Mouse (Mus musculus) liver, postnatal 0 days (tissue): ENCODE measurements at regions not wholly inside any gene's neighbourhood (a gene's known extent, or its start where the extent isn't known, plus 50 kb on each side); places are given as distances from the start of the nearest gene placed in this dataset.
A peak's percentile ranks its signal among the peaks of the same experiment; 100 is the strongest.

Source experiments
- ATAC-seq: fragments of 200-750 bp; cut with Nextera tagmentation; 2 replicates; pipeline ENCODE4 v1.8.0; 2017; ENCODE audit warnings: mild to moderate bottlenecking, moderate library complexity
- DNase-seq: peaks from one replicate; pipeline ENCODE4 v3.0.0-alpha.2; 2016
- H3K27ac ChIP-seq: fragments of 300-500 bp; sonication (generic); 2 replicates; pipeline ENCODE4 v1.5.1; 2014; ENCODE audit warnings: antibody characterized with exemption, moderate library complexity, mild to moderate bottlenecking, low read depth
- H3K27me3 ChIP-seq: fragments of 300-500 bp; sonication (generic); 2 replicates; pipeline ENCODE4 v1.6.1; 2014; ENCODE audit warnings: low read length, control low read depth, mixed read lengths; ENCODE audit not compliant: insufficient read depth
- H3K36me3 ChIP-seq: fragments of 300-500 bp; sonication (generic); replicated peaks from 2 replicates; pipeline ENCODE4 v1.6.1; 2014; ENCODE audit warnings: mild to moderate bottlenecking, control low read depth, low read length, moderate library complexity, mixed read lengths; ENCODE audit not compliant: insufficient read depth
- H3K4me1 ChIP-seq: fragments of 300-500 bp; sonication (generic); 2 replicates; pipeline ENCODE4 v1.6.1; 2014; ENCODE audit warnings: antibody characterized with exemption, mild to moderate bottlenecking, control low read depth; ENCODE audit not compliant: insufficient read depth
- H3K4me2 ChIP-seq: fragments of 300-500 bp; sonication (generic); 2 replicates; pipeline ENCODE4 v1.6.1; 2014; ENCODE audit warnings: low read depth, mild to moderate bottlenecking, low read length, moderate library complexity, mixed read lengths
- H3K4me3 ChIP-seq: fragments of 300-500 bp; sonication (generic); 2 replicates; pipeline ENCODE4 v1.5.1; 2014; ENCODE audit warnings: low read depth, low read length
- H3K9ac ChIP-seq: fragments of 300-500 bp; sonication (generic); replicated peaks from 2 replicates; pipeline ENCODE4 v1.6.1; 2014; ENCODE audit warnings: mild to moderate bottlenecking, moderate library complexity
- H3K9me3 ChIP-seq: fragments of 300-500 bp; sonication (generic); 2 replicates; pipeline ENCODE4 v1.6.1; 2016; ENCODE audit warnings: mild to moderate bottlenecking, control low read depth, low read length, mixed read lengths
- CTCF ChIP-seq: sonication (generic); IDR thresholded peaks from 2 replicates; pipeline ENCODE4 v1.5.1; 2016; ENCODE audit warnings: antibody characterized with exemption, low read depth
- EP300 ChIP-seq: IDR thresholded peaks from 2 replicates; pipeline ENCODE4 v1.6.1; 2016; ENCODE audit warnings: antibody characterized with exemption, low read depth, mild to moderate bottlenecking
- WGBS: fragments of 180-500 bp; shearing (Covaris S2); extraction: QIAGEN DNeasy Blood & Tissue Kit; methylation state at CpG from one replicate; pipeline ENCODE4 v1.1.7; 2014; ENCODE audit not compliant: insufficient replicate concordance; 5-methylcytosine and 5-hydroxymethylcytosine counted together

DNA sequence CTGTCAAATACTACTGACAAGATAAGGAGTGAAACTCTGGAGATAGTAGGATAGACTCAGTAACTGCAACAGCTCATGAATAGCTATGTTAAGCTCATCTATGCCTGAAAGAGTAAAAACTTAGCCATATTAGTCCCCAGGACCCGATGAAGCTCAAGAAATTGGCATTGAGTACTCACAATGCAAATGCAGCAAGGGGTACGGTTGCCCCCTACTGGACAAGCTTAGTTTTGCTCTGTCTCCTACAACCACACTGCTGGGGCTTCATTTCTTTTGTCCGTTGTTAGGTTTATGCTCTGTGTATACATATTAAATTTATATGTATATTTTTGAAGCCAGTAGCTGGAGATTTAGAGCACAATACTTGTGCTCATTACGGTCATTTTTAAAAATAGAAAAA is 74.4 kb upstream of the Mup5 start:
- H3K27me3 ChIP-seq: no peaks in the 10 kb centered on the region
- H3K9ac ChIP-seq: no peak overlapping the region
- H3K4me1 ChIP-seq: no peaks in the 10 kb centered on the region
- H3K9me3 ChIP-seq: peaks cover 3% of the 10 kb centered on the region
- TF ChIP-seq CTCF (peak; percentile 50), EP300 (no peak)
- DNase-seq (no peak), ATAC-seq (no peak)
- no peak overlapping the region for H3K27ac ChIP-seq
- H3K4me3 ChIP-seq: no peak overlapping the region
- H3K4me2 ChIP-seq: no peak overlapping the region
- no peaks in the 10 kb centered on the region for H3K36me3 ChIP-seq
- 71% methylated on average over 4 of the region's 4 CpGs for WGBS

DNA sequence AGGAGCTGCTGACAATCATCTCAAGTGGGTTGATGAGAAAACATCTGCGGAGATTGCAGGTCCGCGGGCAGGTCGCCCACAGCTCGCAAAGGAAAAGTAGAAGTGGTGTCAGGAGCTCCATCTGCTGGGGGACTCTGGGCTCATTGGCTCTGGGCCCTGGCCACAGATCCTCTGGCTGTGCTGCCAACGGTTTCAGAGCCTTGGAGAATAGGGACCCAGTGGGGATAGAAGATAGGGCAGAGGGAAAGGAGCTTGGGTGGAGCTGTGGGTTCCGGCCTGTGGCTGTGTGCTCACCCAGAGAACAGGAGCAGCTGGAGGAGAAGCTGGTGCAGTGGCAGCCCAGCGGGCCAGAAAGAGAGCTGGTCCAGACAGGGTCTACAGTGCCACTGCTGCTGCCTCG is 67.1 kb upstream of the Mup5 start:
- no peak for TF ChIP-seq EP300
- WGBS: 78% methylated on average over 9 of the region's 9 CpGs
- Histone ChIP-seq H3K9me3 (no peaks in the 10 kb centered on the region), H3K36me3 (no peaks in the 10 kb centered on the region), H3K9ac (no peak overlapping the region), H3K4me2 (no peak overlapping the region), H3K27ac (no peak overlapping the region), H3K4me3 (no peak overlapping the region), H3K27me3 (no peaks in the 10 kb centered on the region), H3K4me1 (no peaks in the 10 kb centered on the region)
- ATAC-seq: no peak
- DNase-seq: no peak

DNA sequence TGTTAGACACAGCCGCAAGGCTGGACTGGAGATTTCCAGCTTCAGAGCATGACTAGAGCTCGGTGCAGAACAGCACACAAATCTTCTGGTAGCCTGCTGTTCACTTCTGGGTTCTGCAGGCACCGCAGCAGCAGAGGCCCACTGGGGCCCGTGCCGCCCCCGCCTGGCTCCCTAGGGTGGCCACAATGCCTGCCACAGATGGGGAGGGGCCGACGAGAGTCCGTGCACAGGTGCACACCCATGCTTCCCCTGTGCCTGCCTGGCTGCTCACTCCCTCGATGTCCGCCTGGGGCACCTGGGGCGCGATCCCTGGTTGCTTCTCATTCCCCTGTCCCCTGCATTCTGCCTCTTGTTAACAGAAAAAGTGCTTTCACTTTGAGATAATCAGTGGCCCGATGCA is 63.2 kb upstream of the Mup5 start:
- TF ChIP-seq CTCF (no peak), EP300 (no peak)
- H3K4me3 ChIP-seq: no peak overlapping the region
- DNase-seq (no peak), ATAC-seq (no peak)
- H3K9me3 ChIP-seq: no peaks in the 10 kb centered on the region
- H3K27ac ChIP-seq: no peak overlapping the region
- H3K27me3 ChIP-seq: no peaks in the 10 kb centered on the region
- no peak overlapping the region for H3K9ac ChIP-seq
- WGBS: 77% methylated on average over 14 of the region's 14 CpGs
- no peaks in the 10 kb centered on the region for H3K36me3 ChIP-seq
- H3K4me1 ChIP-seq: no peaks in the 10 kb centered on the region
- no peak overlapping the region for H3K4me2 ChIP-seq

DNA sequence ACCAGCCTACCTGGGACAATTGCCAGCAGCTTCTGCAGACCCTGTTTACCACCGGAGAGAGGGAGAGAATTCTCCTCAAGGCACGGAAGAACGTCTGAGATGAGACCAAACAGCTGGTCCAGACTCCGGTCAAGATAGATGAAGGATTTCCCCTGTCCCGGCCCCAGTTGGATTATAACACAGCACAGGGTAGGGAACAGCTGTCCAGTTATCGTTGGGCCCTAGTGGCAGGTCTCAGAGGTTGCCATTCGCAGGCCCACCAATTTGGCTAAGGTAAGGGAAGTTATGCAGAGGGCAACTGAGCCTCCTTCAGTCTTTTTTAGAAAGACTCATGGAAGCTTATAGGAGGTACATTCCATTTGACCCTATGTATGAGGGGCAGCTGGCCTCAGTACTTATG is 62.1 kb upstream of the Mup5 start:
- no peaks in the 10 kb centered on the region for H3K27me3 ChIP-seq
- DNase-seq (no peak), ATAC-seq (no peak)
- no peaks in the 10 kb centered on the region for H3K36me3 ChIP-seq
- TF ChIP-seq CTCF: no peak
- H3K9ac ChIP-seq: no peak overlapping the region
- H3K27ac ChIP-seq: no peak overlapping the region
- no peaks in the 10 kb centered on the region for H3K9me3 ChIP-seq
- WGBS: 84% methylated on average over 7 of the region's 7 CpGs
- no peak overlapping the region for H3K4me2 ChIP-seq
- no peak overlapping the region for H3K4me3 ChIP-seq
- no peaks in the 10 kb centered on the region for H3K4me1 ChIP-seq
